Mouse (Mus musculus) right cerebral cortex, adult 18-20 months (tissue): ENCODE results near the gene Macrod1.
A peak's percentile ranks its signal among the peaks of the same experiment; 100 is the strongest.
"Not testable (repeated sequence)": the region's sequence is repeated elsewhere in the genome, so short reads cannot be mapped to it uniquely, and the experiment has no call there.

ENCODE experiments used
- DNase-seq: peaks from one replicate; pipeline ENCODE4 v3.0.0; 2022; ENCODE audit warnings: mixed read lengths

The Macrod1 gene

DNA sequence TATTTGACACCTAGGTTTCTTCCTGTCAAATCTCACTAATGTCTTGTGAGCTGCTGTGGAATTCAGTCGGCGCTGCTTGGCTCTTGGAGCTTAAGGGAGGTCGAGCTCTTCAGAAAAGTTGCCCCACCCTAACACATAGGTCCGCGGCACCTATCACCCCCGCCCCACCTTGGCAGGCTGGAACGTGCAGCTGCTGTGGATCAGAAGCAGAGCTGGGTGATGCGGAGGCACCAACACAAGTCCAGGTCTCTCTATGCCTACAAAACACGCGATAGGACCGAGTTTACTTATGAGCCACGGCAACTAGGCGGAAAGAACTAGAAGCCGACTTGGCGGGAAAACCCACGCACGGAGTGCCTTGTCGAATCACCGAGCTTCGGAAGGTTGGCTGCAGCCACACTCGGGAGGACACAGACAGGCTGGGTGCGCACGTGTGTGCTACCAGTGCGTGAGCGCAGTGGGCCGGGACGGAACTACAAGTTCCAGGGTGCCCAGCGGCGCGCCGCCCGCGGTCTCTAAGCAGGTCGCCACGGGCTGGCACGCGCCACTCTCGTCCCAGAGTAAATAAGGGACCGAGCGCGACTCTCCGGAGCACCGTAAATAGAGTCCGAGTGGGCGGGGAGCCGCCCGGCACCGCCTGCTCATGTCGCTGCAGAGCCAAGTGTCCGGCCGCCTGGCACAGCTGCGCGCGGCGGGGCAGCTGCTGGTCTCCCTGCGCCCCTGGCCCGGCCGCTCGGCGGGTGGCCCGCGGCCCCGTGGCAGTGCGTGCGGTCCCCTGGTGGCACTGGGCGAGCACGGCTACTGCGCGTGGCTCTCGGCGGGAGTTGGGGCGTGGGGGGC is at the start of gene Macrod1:
Gene Macrod1, plus strand, starts transcription at position 563 of the 840 bp plus-strand sequence.
- peak; percentile 86 for DNase-seq

DNA sequence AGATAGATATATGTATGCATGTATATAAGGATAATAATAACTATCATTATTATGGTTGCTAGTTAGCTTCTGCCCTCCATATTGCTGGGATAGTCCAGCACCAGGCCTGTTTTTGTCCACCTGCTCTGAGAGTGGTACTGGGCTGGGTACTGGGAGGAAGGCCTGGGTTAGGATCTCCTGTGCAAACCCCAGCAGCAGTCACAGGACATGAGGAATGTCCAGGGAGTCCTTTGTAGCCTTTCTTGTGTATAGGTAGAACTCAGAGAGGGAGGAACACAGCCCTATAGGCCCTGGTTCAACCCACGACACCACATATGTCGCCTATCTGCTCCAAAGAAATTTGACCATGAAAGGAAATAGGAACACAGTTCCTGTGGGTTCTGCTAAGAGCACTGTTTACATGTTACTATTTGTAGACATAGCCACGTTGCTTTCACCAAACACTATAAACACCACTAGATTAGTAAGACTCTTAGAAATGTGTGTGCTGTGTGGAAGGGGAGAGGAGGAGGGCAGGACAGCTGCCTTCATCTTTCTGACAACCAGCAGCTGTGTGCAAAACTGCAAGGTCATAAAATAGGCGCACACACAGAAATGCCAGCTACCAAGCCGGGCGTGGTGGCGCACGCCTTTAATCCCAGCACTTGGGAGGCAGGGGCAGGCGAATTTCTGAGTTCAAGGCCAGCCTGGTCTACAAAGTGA is 49.6 kb upstream of the Macrod1 start:
- DNase-seq = no peak

DNA sequence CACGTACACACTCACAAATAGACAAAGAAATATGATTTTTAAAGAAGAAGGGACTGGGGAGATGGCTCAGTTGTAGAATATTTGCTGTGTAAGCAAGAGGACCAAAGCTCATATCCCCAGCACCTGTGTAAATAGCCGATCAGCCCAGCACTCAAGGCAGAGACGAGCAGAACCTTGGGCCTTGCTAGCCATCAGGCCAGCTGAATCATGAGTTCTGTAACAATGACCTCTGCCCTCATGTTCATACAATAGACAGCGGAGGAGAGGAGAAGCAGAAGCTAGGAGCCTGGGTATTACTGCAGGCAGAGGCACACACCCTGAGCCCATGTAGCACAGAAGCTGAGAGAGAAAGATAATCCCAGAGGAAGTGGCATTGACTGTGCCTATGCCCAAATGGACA is 44.2 kb upstream of the Macrod1 start:
- DNase-seq = no peak

DNA sequence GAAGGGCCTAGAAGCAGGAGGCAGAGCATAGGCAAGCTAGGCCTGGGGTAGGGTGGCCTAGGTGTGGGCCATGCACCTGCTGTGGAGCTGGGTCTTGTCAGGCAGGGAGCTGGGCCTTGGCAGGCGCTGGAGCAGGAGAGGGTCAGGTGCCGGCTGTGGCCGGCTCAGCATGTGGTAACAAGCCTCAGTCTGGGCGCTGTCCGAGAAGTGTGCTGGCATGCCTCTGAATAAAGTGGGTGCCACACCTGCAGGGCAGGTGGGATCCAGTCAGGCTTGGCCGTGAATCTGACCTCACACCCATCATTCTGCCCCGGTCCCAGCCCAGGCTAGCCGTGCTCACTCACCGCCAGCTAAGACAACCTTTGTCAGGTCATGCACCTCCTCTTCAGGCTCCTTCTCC is 42.6 kb upstream of the Macrod1 start:
- DNase-seq = no peak

DNA sequence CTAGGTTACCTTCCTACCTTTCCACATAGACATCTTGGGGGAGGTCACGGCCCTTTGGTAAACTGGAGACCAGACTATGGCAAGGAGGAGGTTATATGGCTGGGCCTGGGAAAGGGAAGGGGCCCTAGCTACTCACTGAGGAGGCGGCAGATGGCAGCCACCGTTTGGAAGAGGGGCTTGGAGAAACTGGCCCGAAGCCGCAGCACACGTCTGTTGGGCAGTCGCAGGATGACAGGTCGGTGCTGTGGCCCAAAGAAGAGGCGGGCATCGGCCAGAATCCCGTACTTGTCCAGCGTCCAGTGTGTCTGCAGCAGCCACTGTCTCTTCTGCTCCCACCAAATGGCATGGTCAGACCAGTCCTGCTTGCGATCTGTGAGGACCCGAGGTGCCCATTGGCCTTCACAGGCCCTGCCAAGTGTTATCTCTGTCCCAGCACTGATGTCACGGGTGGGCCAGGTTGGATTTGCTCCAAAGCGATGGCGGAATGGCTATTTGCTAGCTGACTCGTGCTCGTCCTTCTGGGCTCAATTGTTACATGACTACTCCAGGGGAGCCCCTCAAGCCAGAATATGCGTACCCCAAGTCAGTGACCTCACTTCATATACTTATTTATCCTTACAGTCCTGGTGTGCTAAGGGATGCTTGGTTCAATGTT is 42.0 kb upstream of the Macrod1 start:
- no peak for DNase-seq

DNA sequence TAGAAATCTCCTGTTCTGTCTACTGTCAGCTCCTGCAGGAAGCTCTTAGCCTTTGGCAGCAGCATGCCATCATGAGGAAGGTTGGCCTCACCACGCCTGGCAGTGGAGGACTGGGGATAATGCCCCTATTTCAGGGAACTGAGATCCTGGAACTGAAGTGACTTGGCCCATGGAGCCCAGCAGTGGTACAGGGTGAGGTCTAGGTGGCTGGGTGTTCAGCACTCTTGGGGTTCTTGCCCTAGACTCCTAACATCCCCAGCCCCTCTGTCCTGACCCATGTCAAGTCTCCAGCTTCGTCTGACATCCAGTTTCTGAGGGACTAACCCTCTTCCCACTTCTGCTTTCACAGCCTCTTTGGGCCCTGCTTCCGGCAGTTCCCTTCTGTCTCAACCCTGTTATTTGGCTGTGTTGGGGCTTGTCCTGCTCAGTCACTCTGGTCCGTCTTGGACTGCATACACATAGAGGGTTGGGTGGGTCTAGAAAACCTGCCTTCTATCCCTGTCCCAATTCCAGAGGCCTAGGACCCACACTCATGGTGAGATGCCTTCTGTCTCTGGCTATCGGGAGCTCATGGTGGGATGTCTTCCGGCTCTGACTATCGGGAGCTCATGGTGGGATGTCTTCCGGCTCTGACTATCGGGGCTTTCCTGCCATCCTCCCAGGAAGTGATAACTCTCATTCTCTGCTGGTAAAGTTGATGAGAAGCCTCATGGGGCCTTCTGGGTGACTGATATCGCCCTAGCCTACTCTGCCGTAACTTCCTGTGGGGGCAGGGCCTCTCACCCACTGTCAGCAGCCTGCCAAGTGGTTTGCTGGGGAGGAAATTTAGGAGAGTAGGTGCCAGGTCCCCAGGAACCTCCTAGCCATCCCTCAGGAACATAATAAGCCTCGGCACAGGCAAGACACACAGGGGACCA is 38.8 kb upstream of the Macrod1 start:
- no peak for DNase-seq

DNA sequence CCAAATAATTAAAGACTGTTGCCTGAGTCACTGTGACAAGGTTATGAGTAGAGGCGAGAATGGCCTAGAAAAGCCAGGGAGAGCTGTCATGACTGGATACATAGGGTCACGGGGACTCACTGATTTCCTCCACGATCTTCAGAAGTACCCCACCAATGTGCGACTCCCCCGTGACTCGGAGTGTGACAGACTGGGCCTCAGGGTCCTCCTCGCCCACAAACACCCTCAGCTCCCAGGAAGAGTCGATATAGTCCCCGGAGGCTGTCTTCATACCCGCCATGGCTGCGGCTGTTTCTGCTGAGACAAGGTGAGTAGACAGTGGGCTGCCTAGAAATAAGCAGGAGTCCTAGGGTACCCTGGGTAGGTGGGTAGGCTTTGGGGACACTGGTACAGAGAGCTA is 38.1 kb upstream of the Macrod1 start:
- no peak for DNase-seq

DNA sequence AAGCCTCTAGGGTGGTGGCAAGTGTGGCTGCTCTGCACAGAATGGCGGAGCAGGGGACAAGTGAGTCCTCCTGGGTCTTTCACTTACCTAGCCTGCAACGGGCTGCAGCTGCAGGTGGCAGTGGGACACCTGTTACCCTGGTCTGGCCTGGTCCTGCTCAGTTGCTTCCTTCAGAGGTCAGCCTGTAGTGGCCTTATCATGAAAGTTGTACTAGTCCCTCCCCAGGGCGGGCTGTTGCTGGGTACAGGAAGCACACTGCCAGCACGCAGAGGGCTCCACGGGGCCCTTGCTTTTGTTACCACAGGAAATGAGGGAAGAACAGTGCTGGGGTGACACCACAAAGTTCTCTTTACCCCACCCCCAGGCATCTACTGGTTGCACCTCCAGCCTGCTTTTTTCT is 37.4 kb upstream of the Macrod1 start, which contains the start of gene Fermt3:
Gene Fermt3, minus strand, starts transcription at position 279 of the 400 bp plus-strand sequence.
- DNase-seq = no peak

DNA sequence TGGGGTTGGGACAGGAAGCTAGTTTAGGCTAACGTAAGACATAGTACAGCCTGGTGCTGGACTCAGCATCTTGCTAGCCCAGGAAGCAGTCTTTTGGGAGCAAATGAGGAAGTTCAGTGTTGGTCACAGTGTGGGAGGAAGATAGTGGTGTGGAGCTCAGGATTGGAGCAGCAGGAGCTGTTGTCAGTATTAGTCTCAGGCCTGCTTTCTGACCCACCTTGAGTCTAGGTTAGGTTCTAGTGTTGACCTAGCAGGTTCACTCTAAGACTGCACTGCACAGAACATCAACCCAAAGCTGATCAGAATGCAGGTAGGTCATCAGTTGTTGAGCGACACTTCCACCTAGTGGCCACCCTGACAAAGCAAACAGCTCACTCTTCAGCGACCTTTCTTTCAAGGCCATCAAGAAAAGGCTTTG is 36.4 kb upstream of the Macrod1 start:
- no peak for DNase-seq

DNA sequence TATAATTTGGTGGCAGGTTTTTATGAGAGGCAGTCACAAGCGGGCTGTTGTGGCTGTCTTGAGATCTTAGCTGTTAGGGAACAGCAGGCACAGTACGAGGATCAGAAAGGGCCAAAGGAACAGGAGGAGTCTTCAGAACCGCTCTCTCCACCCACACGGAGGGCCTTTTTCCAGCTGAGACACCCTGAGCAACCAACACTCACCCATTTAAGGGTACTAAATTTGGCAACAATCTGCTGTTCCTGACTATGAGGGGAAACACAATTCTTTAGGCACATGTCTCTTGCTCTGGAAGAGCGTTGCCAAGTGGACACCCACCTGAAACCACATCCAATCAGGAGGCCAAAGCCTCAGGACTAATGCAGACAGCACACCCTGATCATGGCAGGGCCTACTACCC is 27.1 kb upstream of the Macrod1 start:
- DNase-seq = peak; percentile 78

DNA sequence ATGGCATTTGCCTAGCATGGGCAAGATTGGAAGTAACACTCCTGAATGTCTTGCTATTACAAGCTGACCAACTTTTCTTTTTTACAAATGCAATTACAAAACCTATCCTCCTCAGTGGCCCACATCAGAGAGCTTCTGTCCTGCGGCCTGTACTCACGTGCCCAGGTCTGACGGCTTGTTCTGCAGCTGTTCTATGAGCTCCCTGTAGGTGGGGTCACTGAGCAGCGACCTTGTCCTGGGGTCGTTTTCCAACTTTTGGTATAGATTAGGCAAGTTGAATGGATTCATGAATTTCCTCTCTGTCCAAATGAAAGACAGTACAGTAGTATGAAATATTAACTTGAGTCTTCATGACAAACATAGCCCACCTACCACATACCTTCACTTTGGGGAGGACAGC is 22.6 kb upstream of the Macrod1 start:
- no peak for DNase-seq

DNA sequence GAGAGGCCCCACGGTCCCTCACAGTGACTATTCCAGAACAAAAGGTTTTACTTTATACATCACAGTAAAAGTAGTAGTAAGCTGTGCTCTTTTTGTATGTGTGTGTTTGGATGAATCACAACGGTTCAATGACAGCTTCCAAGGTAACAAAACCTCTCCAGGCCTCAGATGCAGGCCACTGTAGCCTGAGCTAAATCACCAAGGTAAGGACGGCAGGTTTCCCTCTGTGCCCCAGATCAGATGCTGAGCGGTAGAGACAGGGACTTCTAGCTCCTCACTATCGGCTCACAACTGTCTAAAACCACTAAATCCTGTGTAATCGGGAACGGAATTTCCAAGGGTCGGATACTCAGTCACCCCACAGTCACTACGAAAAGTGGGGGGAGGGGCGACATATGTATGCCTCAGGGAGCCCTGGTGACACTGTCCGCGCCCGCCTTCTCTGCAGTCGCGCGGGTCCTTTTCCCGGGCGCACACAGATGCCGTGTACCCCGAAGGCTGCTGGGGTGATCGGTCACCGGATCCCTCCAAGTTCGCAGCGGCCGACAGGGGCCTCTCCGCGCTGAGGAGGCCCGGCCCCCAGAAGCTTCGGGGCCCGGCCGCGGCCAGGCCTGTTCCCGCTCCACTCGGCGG is 17.4 kb upstream of the Macrod1 start:
- peak; percentile 54 for DNase-seq

DNA sequence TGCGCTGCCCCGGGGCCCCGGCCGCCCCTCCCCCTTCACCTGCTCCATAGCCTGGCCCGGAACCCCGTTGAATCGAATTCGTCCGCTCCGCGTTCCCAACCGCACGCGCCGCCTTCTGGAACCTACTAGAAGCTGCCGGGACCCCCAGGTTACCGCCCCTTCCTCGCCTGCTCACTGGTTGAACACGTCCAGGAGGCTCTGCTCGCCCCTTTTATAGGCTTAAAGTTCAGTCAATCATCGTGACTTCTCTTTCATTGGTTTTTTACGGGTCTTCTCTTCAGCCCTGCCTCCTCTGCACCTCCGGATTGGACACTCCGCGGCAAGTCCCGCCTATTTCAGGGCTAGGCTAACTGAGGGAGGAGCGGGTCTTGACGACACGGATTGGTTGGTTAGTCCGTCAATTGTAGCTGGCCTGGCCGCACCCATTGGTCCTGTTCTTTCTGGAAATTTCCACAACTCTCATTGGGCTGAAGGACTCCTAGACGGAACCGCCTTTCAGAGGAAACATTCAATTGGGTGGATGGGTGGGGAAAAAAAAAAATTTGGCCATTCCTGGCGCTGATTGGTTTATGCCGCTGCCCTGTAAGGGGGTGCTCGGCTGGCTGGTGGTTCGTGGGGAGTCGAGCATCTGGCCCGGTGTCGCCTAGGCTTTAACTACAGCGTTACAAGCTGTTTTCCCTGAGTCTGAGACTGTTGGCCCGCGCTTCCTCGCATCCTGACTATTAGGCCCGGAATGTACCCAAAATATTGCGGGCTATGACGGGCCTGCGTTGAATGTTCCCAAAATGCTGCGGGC is 16.6 kb upstream of the Macrod1 start, which contains the start of gene Stip1:
Gene Stip1, minus strand, starts transcription at position 127 of the 796 bp plus-strand sequence.
- peak; percentile 100 for DNase-seq

DNA sequence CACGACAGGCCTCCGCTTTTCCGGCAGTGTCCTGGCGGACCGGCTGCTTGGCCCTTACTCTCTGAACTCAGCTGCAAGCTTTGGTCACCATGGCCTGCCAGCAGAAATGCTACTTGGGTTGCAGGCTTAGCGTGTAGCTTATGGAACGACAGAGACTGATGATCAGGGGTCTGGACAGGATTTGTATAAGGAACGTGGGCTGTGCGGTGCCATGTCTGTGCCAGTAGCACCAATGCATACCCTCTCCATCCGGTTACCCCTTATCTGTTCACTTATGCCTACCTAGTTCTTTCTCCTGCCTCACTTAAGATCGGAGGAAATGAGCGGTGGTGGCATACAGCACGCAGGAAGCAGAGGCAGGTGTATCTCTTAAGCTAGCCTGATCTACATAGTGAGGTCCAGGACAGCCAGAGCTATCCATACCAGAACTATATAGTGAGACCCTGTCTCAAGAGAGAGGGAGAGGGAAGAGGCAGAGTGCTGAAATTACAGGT is 15.9 kb upstream of the Macrod1 start:
- DNase-seq = no peak

DNA sequence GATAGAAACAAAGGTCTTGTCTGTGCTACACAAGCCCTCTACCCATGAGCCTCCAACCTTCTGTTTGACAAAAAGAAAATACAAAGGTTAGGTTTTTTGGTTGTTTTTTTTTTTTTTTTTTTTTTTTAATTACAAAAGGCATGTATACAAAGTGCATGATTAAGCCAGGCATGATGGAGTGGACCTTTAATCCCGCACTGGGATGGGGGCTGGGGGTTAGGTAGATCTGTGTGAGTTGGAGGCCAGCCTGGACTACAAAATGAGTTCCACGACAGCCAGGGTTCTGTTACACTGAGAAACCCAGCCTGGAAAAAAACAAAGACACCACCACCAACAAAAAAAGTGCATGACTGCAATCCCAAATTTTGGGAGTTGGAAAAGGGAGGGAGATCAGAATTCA is 15.4 kb upstream of the Macrod1 start:
- no peak for DNase-seq

DNA sequence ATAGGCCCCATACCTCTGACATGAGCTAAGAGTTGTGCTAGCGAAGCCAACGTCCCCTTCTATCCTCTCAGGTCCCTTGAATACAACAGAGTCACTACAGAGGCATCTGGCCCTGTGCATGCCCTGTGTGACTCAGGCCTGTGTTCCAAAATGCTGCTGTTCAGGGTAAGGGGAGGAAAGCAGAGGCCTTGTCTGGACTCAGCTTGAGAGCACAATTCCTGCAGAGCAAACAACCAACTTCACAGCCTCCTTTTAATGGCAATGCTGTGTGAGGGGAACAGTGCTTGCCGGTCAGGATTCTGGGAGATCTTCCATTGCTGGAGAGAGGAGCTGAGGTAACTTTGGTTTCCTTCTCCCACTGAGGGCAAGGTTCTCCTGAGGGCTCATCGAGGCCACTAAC is 12.3 kb upstream of the Macrod1 start:
- no peak for DNase-seq

DNA sequence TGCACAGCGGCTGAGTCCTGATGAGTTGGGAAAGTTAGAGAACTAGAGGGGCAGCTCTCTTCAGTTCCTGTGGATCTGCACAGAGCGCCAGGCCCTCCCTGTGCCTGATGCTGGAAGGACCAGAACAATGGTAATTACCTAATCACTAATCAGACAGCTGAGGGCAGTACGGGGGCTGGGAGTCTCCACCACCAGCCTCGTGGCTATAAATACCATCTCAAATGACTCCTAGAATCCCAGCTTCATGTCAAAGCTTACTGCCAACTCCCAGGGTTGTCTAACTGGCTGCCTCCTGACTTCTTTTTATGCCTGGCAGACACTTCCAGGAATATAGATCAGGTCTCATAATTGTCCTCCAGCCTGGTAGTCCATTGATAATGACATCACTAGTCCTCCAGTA is 11.9 kb upstream of the Macrod1 start:
- DNase-seq = no peak

DNA sequence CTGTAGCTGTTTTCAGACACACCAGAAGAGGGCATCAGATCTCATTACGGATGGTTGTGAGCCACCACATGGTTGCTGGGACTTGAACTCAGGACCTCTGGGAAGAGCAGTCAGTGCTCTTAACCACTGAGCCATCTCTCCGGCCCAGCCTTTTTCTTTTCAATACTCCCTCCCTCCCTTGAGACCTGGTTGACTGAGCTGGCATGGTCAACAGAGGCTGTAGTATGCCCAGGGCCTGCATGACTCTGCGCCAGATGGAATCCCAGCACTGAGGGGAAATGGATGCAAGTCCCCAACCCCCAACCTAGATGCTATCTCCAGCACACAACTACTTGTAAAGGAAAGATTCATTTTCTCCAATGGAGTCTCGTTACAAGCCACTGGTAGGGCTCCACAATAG is 3.2 kb upstream of the Macrod1 start:
- DNase-seq = not testable (repeated sequence)

DNA sequence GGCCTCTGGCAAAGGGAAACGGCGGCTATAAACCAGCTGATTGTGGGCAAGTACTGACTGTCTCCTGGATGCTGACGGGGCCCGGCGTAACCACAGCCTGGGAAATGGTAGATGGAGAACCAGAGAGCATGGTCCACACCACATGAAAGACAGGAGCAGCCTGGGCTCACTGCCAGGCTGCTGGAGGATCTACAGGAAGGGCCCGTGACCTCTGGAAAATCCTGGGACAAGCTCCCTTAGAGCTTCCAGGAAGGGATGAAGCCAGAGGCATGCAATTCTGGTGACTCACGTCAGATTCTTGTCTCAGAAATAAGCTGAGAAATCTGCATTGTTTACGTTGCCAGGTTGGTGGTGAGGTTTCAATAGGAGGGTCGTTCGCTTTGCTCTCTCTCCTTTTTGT is 1.8 kb upstream of the Macrod1 start:
- DNase-seq = no peak

DNA sequence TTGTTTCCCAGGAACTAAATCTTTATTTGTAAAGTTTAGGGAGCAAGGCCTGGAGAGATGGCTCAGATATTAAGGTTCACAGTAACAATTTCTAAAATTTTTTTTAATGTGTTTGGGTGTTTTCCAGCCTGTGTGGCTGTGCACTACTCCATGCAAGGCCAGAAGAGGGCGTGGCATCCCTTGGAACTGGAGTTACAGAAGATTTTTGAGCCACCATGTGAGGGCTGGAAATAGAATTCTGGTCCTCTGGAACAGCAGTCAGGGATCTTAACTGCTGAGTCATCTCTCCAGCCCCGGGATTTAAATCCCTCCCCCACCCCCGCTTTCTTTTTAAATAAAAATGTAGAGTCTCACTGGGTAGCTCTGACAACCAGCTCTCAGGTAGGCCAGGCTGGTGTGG is 1.4 kb upstream of the Macrod1 start:
- no peak for DNase-seq

DNA sequence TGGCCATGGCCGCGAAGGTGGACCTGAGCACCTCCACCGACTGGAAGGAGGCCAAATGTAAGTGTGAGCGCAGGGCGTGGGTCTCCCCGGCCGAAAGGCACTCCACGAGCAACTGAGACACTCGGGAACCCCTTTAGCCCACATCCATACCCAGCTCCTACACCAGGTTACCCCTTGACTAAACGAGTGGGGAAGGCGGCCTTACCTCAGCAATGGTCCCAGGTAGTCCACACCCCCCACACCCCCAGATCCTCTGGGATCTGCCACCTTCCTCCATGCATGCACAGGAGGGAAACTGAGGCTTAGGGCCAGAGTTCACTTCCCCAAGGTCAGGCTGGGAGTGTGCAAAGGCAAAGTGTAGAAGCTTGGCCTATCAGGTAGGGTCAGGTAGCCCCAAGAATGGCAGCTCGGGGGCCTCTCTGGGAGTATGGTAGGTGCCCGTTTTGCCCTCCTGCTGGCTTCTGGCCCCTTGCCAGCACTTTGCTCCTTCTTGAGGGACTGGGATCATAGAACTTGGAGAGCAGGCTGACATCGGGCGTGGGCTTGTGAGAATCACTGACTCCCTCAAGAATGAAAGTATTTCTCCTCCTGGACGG is 614 bp downstream of the Macrod1 start:
- DNase-seq = no peak
